Mouse (Mus musculus): ENCODE measurements around the gene Gm28551. TPM values are rescaled to one million over a fixed set of nuclear protein-coding genes. Genes with fewer than 3 reads are reported as not detected.
A peak's percentile ranks its signal among the peaks of the same experiment; 100 is the strongest.
"Not testable (repeated sequence)": the region's sequence is repeated elsewhere in the genome, so short reads cannot be mapped to it uniquely, and the experiment has no call there.

Gene Gm28551
- total RNA-seq (2021) = under 1 TPM in 1 of 2 experiments, not detected in 1; 0.09 TPM
- long read RNA-seq, experiment 1, partial matches to known transcripts = 1 of 1 reads
- long read RNA-seq, experiment 1, other reads (novel, unspliced or antisense) = 0 of 1 reads
- long read RNA-seq, experiment 2, partial matches to known transcripts = 0 of 2 reads
- long read RNA-seq, experiment 2, other reads (novel, unspliced or antisense) = 2 of 2 reads

DNA sequence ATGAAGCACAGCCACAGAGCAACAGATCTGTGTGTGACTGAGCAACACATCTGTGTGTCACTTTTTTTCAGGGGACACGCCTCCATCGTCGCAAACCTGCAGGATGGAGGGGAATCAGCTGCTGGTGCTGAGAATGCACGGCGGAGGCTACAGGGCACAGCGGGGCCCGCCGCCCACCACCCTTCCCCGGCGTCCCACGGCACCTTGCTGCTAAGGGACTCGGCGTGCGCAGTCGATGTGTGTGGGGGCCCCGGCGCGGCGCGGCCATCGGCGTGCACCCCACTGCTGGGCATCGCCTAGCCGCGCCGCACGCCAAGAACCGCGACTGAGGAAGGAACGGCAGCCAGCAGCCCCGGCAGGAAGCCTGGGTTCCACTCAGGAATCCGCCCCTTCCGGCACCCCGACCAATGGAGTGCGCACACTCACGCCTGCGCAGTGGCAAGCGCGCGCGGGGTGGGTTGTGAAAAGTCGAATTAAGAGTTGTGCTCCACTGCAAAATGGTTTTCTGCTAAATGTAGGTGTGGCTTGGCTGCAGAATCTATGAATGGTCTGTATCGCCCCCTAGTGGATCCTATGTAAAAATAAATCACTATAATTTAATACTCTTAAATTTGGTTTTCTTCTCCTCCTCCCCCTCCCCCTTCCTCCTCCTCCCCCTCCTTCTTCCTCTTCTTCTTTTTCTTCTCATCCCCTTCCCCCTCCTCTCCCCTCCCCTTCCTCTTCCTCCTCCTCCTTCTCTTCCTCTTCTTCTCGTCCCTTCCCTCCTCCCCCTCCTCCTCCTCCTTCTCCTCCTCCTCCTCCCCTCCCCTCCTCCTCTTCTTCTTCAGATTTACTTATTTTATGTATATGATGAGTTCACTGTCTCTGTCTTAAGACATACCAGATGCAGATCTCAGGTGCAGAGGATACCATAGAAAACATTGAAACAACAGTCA lies at the start of gene Gm28551, which contains the start of the genes Asdurf and Asnsd1:
Gene Gm28551, minus strand, starts transcription at position 341 of the 935 bp plus-strand sequence.
Gene Asdurf, minus strand, starts transcription at position 293 of the 935 bp plus-strand sequence.
Gene Asnsd1, minus strand, starts transcription at position 426 of the 935 bp plus-strand sequence.
- DNase-seq = peak; percentile 96

GRCm38 (mm10) chr1:53393936-53394760 lies 41.7 kb upstream of the Gm28551 start:
- not testable (repeated sequence) for DNase-seq

DNA sequence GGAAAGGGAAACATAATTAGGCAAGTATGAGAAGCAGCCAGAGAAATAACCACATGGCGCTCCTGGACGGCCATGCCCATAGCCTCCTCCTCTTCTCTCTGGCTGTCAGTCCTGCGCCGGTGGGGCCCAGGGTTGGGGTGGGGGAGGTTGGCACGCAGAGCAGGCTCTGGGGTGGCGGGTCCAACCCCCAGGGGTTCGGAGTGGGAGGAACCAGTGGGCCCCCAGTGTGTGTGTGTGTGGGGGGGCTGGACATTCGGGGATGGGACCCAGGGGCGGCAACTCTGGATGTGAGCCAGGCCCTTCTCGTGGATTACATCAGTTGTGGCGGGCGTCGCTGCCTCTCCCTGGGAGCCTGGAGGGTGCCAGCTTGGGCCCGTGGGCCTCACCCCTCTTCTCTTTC lies 36.3 kb upstream of the Gm28551 start:
- no peak for DNase-seq

DNA sequence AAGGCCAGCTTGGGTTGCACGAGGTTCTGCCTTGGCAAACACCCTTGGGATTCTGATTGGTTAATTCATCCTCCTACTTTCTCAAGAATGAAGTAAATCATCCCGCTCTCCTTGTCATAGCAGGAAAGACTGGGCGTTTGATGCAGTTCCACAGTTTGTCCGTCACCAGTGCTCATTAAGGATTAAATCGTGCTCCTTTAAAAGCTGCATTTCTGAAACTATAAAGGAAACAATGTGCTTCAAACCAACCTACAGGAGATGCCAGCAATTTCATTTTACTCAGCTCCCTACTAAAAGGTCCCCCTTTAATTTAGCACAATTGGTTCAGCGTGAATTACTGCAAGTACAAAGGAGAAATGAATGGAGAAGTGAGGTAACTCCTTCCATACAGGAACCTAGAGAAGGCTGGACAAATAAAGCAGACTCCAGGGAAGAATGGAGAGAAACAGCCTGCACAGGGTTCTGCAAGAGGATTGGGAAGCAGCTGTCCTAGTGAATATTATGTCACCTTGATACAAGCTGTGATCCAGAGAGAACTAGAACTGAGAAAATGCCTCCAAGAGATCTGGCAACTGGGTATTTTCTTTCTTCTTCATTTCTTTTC lies 31.7 kb upstream of the Gm28551 start:
- DNase-seq = no peak

DNA sequence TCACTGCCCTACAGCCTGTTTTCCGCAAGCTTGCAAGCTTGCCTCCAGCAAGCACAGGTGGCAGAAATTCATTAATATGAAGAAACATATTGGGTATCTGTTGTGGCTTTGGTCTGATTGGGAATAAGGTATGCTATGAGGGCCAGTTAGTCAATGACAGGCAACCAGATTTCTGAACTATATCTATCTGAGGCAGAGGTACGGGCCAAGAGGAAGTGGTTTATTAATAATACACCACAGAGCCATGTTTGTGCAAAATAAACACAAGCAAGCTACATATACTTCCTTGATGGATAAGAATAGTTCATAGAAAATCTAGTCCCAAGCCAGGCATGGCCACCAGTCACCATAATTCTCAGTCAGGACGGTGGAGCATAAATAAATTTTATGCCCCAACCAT lies 25.3 kb upstream of the Gm28551 start:
- DNase-seq = no peak

DNA sequence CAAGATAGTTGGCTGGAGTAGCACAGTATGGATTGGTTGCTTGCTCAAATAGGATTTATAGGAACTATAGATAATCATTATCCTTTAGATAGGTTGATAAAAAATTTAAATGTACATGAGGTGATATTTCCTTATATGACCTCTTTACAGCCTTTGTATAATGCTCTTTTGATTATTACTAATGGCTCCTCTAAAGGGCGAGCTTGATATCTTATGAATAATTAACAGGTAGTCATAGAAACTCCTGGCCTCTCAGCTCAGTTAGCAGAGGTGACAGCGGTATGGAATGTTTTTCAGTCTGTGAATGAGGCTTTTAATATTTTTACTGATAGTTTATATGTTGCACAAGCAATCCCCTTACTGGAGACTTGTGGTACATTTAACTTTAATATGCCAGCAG lies 23.5 kb upstream of the Gm28551 start:
- not testable (repeated sequence) for DNase-seq

GRCm38 (mm10) chr1:53358988-53359387 lies 6.5 kb upstream of the Gm28551 start:
- DNase-seq = no peak

DNA sequence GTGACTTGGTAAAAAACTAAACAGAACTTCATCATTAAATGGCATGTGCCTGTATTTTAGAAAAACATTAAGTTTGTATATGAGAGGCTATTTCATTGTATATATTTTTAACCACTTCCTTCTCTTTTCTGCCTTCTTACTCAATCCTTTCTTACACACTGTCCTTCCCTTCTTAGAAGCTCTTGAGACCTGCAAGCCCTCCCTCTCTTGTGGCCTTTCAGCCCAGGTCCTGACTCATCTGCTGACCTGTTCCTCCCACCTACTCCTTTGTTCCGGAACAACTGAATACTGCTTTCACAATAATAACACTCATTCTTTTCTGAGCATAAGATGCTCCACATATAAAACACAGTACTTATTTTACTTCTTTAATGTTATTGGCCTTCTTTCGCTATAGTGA lies 11.4 kb downstream of the Gm28551 start:
- DNase-seq = no peak

DNA sequence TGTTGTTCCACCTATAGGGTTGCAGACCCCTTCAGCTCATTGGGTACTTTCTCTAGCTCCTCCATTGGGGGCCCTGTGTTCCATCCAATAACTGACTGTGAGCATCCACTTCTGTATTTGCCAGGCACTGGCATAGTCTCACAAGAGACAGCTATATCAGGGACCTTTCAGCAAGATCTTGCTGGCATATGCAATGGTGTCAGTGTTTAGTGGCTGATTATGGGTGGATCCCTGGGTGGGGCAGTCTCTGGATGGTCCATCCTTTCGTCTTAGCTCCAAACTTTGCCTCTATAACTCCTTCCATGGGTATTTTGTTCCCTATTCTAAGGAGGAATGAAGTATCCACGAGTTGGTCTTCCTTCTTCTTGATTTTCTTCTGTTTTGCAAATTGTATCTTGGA lies 15.1 kb downstream of the Gm28551 start:
- not testable (repeated sequence) for DNase-seq

GRCm38 (mm10) chr1:53335465-53335864 lies 17.0 kb downstream of the Gm28551 start:
- no peak for DNase-seq

- not testable (repeated sequence) for DNase-seq
These were observed 18.9 kb downstream of the Gm28551 start for GRCm38 (mm10) chr1:53333527-53333926.

GRCm38 (mm10) chr1:53324827-53325494 lies 27.5 kb downstream of the Gm28551 start:
- DNase-seq = no peak

DNA sequence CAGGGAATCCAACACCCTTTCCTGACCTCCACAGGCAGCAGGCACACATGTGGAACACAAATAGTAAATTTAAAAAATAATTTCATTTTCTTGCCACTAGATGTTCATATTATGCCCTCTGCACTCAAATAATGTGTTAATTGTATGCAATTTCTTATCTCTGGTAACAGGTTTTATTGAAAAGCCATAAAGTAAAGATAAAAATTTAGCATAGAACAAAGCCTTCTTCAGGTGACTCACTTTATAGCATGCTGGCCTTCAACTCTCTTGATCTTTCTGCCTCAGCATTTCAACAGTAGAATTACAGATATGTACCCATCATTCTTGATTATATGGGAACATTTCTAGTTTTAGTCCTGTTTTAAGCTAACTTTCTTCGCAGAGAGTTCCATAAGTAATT lies 28.2 kb downstream of the Gm28551 start:
- no peak for DNase-seq

GRCm38 (mm10) chr1:53323254-53323653 lies 29.2 kb downstream of the Gm28551 start:
- no peak for DNase-seq

- no peak for DNase-seq
These were observed 30.7 kb downstream of the Gm28551 start for GRCm38 (mm10) chr1:53321662-53322344.

- peak; percentile 88 for DNase-seq
These were observed 39.2 kb downstream of the Gm28551 start, which contains the start of gene Osgepl1 for GRCm38 (mm10) chr1:53312989-53313967. Osgepl1 (plus strand) TSS chr1:53313624.

DNA sequence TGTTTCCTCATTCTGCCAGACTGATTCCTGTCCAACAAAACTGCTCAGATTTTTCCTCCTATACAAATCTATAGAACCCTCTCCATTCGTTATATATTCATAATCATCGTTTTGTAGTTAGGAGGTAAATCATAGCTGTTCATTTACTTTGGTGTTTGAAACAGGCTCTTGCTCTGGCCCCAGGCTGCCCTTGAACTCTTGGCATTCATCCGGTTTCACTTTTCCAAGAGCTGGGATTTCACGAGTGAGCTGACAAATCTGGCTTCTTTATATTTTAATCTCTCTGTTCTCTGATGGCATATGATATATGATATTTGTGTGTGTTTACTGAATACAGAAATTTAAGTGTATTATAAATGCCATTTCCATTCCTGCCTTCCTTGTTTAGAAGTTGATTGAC lies 52.0 kb downstream of the Gm28551 start:
- no peak for DNase-seq

DNA sequence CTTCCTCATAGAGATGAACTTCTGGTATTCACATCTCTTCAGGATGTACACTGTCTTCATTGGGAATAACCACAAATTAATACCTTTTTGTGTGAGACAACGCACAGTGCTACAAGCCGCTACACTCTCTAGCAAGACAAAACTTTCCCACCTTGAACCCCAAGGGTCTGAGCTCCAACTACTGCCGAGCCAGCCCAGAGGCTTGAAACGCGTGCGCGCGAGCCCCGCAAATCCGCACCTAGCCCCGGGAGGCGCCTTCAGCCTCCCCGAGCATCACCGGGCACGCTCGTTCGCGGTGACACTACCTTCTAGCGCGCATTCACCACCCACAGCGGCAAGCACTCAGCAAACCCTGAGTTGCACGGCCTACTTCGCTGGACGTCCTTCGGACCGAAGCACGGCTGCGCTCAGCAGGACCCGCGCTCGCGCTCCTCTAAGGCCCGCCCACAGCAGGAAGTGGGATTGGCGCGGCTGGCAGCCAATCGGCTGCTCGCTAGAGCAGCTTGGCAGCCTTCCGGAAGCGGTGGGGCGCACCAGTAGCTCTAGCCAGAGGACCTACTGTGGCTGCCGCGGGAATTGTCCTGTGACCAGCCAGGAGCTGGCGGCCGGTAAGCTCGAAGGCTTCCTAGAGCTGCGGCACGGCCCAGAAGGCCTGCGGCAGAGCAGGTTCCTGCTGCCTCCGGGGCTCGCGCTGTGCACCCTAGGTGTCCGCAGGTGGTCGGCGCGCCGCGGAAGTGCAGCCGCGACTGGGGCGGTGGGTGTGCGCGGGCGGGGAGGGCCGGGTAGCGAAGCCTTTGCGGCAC lies 55.7 kb downstream of the Gm28551 start, which contains the start of the genes Pms1, Ormdl1 and Gm28778:
Gene Pms1, minus strand, starts transcription at position 438 of the 803 bp plus-strand sequence.
Gene Ormdl1, plus strand, starts transcription at position 515 of the 803 bp plus-strand sequence.
Gene Gm28778, plus strand, starts transcription at position 531 of the 803 bp plus-strand sequence.
- DNase-seq = peak; percentile 95
